In the genomic region with DNA sequence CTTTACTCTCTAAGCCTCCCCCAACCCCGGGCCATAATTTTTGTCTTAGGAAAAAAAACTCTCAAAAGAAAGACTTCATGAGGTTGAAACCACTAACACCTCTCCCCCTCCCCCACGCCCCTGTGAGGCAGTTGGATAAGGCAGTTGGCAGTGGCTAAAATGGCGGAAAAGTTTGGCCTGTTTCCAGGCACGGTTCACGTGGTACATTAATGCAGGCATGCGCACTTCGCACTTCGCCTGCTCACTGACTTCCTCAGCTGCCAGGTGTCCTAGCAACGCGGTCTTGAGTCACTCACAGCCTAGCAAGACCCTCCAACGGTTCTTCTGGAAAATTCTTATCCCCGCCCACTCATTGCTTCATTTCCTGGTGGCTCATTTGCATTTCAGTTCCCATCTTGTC, we compare ENCODE assay signal across 28 mouse cellular contexts. TPM values are rescaled to one million over a fixed set of nuclear protein-coding genes. Genes with fewer than 3 reads are reported as not detected.
A peak's percentile ranks its signal among the peaks of the same experiment; 100 is the strongest.
DNase-seq lines count a peak whose midpoint lies in the region; ATAC-seq lines count a peak whose summit lies in the region.
"Had no signal": no experiment of that assay in that cellular context is flagged by ENCODE, and none has a peak within 500 bp of the region (broad histone marks: within the 10 kb centered on the region; RNA-seq: fewer than 3 reads in every experiment).

A gene (plus strand): TSS at position 386 of the 400 bp plus-strand sequence.

- DNase-seq in ES-CJ7 (ENCODE audit: low read depth, low spot score) (peak; percentile 31), MN1 (ENCODE audit: low spot score) (peak; percentile 17), ZHBTc4 (ENCODE audit: low read depth, low spot score) (peak; percentile 60)
- peak; percentile 56 for DNase-seq in testis, postnatal 10 days (ENCODE audit: low spot score)
- no peak for DNase-seq in gastrocnemius, postnatal 36 days
- no peak for DNase-seq in urinary bladder, postnatal 14 days (ENCODE audit: low spot score)
- no peak for DNase-seq in adrenal gland, postnatal 14 days
- DNase-seq: adrenal gland, adult 2 months; adrenal gland, postnatal 10 days; cerebellum, adult 11 months; cerebellum, adult 18-20 months; cerebellum, adult 8-10 months; cerebellum, adult 9-11 months; cerebellum, postnatal 36 days; embryo, embryonic 11 days; forebrain, postnatal 0 days had no signal

- H3K4me1 ChIP-seq in forebrain, embryonic 13.5 days, result no peaks in the 10 kb centered on the region
- H3K4me1 ChIP-seq: embryonic facial prominence, embryonic 13.5 days; embryonic facial prominence, embryonic 15.5 days; forebrain, embryonic 10.5 days; forebrain, embryonic 12.5 days; forebrain, embryonic 15.5 days had no signal

- intact Hi-C loops in gastrocnemius, postnatal 36 days (cut with DNase I), result no loop called here

- no peaks in the 10 kb centered on the region for H3K36me3 ChIP-seq in forebrain, embryonic 13.5 days (ENCODE audit: poor library complexity, severe bottlenecking)
- H3K36me3 ChIP-seq: embryonic facial prominence, embryonic 13.5 days; embryonic facial prominence, embryonic 15.5 days; forebrain, embryonic 10.5 days; forebrain, embryonic 12.5 days; forebrain, embryonic 15.5 days; G1E had no signal

- H3K27me3 ChIP-seq in forebrain, embryonic 13.5 days, result no peaks in the 10 kb centered on the region
- H3K27me3 ChIP-seq: embryonic facial prominence, embryonic 13.5 days; embryonic facial prominence, embryonic 15.5 days; forebrain, embryonic 12.5 days; forebrain, embryonic 15.5 days had no signal

- H3K9ac ChIP-seq in forebrain, embryonic 13.5 days, result no peak within 1 kb of the TSS
- H3K9ac ChIP-seq: embryonic facial prominence, embryonic 13.5 days; embryonic facial prominence, embryonic 15.5 days; forebrain, embryonic 12.5 days; forebrain, embryonic 15.5 days; forebrain, postnatal 0 days had no signal

- no peak within 1 kb of the TSS for H3K27ac ChIP-seq in forebrain, embryonic 13.5 days
- H3K27ac ChIP-seq: embryonic facial prominence, embryonic 13.5 days; embryonic facial prominence, embryonic 15.5 days; forebrain, embryonic 10.5 days; forebrain, embryonic 12.5 days; forebrain, embryonic 15.5 days had no signal

- no peak within 1 kb of the TSS for H3K4me3 ChIP-seq in forebrain, embryonic 13.5 days
- H3K4me3 ChIP-seq: embryonic facial prominence, embryonic 13.5 days; embryonic facial prominence, embryonic 15.5 days; erythroblast, embryonic 14.5 days; forebrain, embryonic 10.5 days; forebrain, embryonic 12.5 days; forebrain, embryonic 15.5 days had no signal

- no peak within 1 kb of the TSS for H3K4me2 ChIP-seq in forebrain, embryonic 13.5 days
- H3K4me2 ChIP-seq: embryonic facial prominence, embryonic 13.5 days; embryonic facial prominence, embryonic 15.5 days; forebrain, embryonic 12.5 days; forebrain, embryonic 15.5 days had no signal

- 92% methylated on average over 12 of the region's 12 CpGs for WGBS in forebrain, embryonic 13.5 days

- ATAC-seq in forebrain, embryonic 13.5 days, result no peak
- ATAC-seq: forebrain, embryonic 15.5 days; forebrain, postnatal 0 days had no signal

- H3K9me3 ChIP-seq in forebrain, embryonic 13.5 days (replicated peaks), result no peaks in the 10 kb centered on the region; the same call in 1 of the 2 replicates
- H3K9me3 ChIP-seq: embryonic facial prominence, embryonic 13.5 days; embryonic facial prominence, embryonic 15.5 days; forebrain, embryonic 10.5 days; forebrain, embryonic 12.5 days; forebrain, embryonic 15.5 days; G1E had no signal

RNA-seq across cellular contexts. Expression of the gene that starts here (rescaled TPM):
- polyA plus RNA-seq in forebrain, embryonic 13.5 days (2015; fragmentation: Nextera tagmentation; extraction: Ambion mirVana), result not detected in 2 replicates
- not detected for total RNA-seq in gastrocnemius, postnatal 36 days (2021)
- total RNA-seq in adrenal gland, postnatal 14 days (2021), result not detected in 2 replicates
- total RNA-seq: adrenal gland, adult 2 months; adrenal gland, postnatal 10 days; adrenal gland, postnatal 4 days; common myeloid progenitor, adult 5-6 weeks; forebrain, postnatal 0 days; G1E had no signal
- polyA plus RNA-seq: adrenal gland, adult 2 months; brain, embryonic 14.5 days; embryonic facial prominence, embryonic 11.5 days; embryonic facial prominence, embryonic 13.5 days; embryonic facial prominence, embryonic 15.5 days; erythroblast, embryonic 14.5 days; forebrain, embryonic 10.5 days; forebrain, embryonic 12.5 days; forebrain, embryonic 15.5 days; forebrain, postnatal 0 days; G1E had no signal

Comparison
In these comparisons a context has a peak if more than half of its experiments do, and no peak if none do; other contexts are left out.
1. DNase-seq: peak in ES-CJ7 (single experiment), MN1 (single experiment), ZHBTc4 (single experiment) and testis, postnatal 10 days (single experiment); none in gastrocnemius, postnatal 36 days (0 of 2), urinary bladder, postnatal 14 days (single experiment) and adrenal gland, postnatal 14 days (single experiment).